Mouse (Mus musculus): ENCODE data around the gene Col25a1. TPM values are rescaled to one million over a fixed set of nuclear protein-coding genes. Genes with fewer than 3 reads are reported as not detected.

The Col25a1 gene
- polyA plus RNA-seq, 1 experiment from 2014 or later: 6.3 TPM

GRCm38 (mm10) chr3:130524367-130525137 lies 393.3 kb downstream of the Col25a1 start:
- Histone ChIP-seq H3K9me3 (ENCODE audit: control insufficient read depth, low read length) (no peaks in the 10 kb centered on the region), H3K27me3 (replicated peaks; ENCODE audit: control insufficient read depth, insufficient read depth, low read length) (no peaks in the 10 kb centered on the region), H3K27ac (ENCODE audit: low read depth, low read length) (no peak overlapping the region), H3K36me3 (ENCODE audit: control insufficient read depth, insufficient read depth, low read length) (no peaks in the 10 kb centered on the region), H3K4me2 (no peak overlapping the region), H3K4me3 (ENCODE audit: low read depth, low read length) (no peak overlapping the region), H3K4me1 (replicated peaks; ENCODE audit: control insufficient read depth, insufficient read depth, low read length) (no peaks in the 10 kb centered on the region), H3K9ac (ENCODE audit: low read depth, low read length) (no peak overlapping the region)
- no peak for ATAC-seq (replicated peaks; ENCODE audit: low FRiP score)
- 84% methylated on average over 16 of the region's 16 CpGs for WGBS
- no peak for DNase-seq (ENCODE audit: low spot score)

DNA sequence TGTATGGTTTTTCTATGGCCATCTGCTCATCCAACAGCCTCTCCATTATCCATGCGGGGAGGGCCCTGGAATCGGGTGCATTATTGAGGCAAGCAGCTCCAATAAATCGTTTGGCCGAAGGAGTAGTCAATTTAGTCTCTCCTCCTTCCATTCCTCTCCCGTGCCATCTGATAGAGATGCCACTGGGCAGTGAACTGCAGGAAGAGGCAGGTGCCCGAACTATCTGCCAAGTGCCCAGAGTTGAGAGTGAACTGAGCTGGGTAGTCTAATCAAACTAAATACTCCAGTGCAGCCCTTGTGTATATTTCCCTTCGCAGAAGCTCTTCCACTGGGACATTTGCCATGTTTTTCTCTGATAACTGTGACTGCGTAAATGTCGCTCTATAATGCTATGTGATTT lies 403.7 kb downstream of the Col25a1 start:
- 84% methylated on average over 9 of the region's 9 CpGs for WGBS
- no peak overlapping the region for H3K4me2 ChIP-seq
- no peak overlapping the region for H3K9ac ChIP-seq (ENCODE audit: low read depth, low read length)
- no peak for ATAC-seq (replicated peaks; ENCODE audit: low FRiP score)
- H3K4me1 ChIP-seq (replicated peaks; ENCODE audit: control insufficient read depth, insufficient read depth, low read length): no peaks in the 10 kb centered on the region
- DNase-seq (ENCODE audit: low spot score): no peak
- H3K27me3 ChIP-seq (replicated peaks; ENCODE audit: control insufficient read depth, insufficient read depth, low read length): no peaks in the 10 kb centered on the region
- no peak overlapping the region for H3K4me3 ChIP-seq (ENCODE audit: low read depth, low read length)
- no peaks in the 10 kb centered on the region for H3K36me3 ChIP-seq (ENCODE audit: control insufficient read depth, insufficient read depth, low read length)
- H3K27ac ChIP-seq (ENCODE audit: low read depth, low read length): no peak overlapping the region
- no peaks in the 10 kb centered on the region for H3K9me3 ChIP-seq (ENCODE audit: control insufficient read depth, low read length)

- DNase-seq (ENCODE audit: low spot score) (no peak), ATAC-seq (replicated peaks; ENCODE audit: low FRiP score) (no peak)
- Histone ChIP-seq H3K4me2 (no peak overlapping the region), H3K9me3 (ENCODE audit: control insufficient read depth, low read length) (no peaks in the 10 kb centered on the region), H3K27ac (ENCODE audit: low read depth, low read length) (no peak overlapping the region), H3K36me3 (ENCODE audit: control insufficient read depth, insufficient read depth, low read length) (no peaks in the 10 kb centered on the region), H3K4me3 (ENCODE audit: low read depth, low read length) (no peak overlapping the region), H3K27me3 (replicated peaks; ENCODE audit: control insufficient read depth, insufficient read depth, low read length) (no peaks in the 10 kb centered on the region), H3K4me1 (replicated peaks; ENCODE audit: control insufficient read depth, insufficient read depth, low read length) (no peaks in the 10 kb centered on the region), H3K9ac (ENCODE audit: low read depth, low read length) (no peak overlapping the region)
- 35% methylated on average over 1 of the region's 1 CpGs for WGBS
Observed at GRCm38 (mm10) chr3:130541541-130541940, 410.2 kb downstream of the Col25a1 start.

DNA sequence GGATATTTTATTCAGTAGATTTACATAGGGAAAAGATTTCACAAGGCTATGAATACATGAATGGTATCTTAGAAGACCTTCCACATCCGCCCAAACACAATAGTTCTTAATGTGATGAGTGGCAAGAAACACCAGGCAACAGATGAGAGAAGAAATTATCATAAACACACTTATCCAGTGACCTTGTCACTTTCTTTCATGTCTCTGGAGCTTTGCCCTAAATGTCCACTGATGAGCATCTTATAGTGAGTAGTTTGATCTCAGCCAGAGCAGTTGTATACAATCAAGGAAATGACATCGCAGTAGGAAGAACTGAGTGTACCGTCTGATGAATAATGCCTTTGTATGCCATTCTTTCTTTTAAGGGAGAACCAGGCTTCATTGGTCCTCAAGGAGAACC lies 414.7 kb downstream of the Col25a1 start:
- DNase-seq (ENCODE audit: low spot score): no peak
- 90% methylated on average over 3 of the region's 3 CpGs for WGBS
- Histone ChIP-seq H3K4me1 (replicated peaks; ENCODE audit: control insufficient read depth, insufficient read depth, low read length) (no peaks in the 10 kb centered on the region), H3K27me3 (replicated peaks; ENCODE audit: control insufficient read depth, insufficient read depth, low read length) (no peaks in the 10 kb centered on the region), H3K4me3 (ENCODE audit: low read depth, low read length) (no peak overlapping the region), H3K9me3 (ENCODE audit: control insufficient read depth, low read length) (no peaks in the 10 kb centered on the region), H3K36me3 (ENCODE audit: control insufficient read depth, insufficient read depth, low read length) (no peaks in the 10 kb centered on the region), H3K9ac (ENCODE audit: low read depth, low read length) (no peak overlapping the region), H3K4me2 (no peak overlapping the region), H3K27ac (ENCODE audit: low read depth, low read length) (no peak overlapping the region)
- no peak for ATAC-seq (replicated peaks; ENCODE audit: low FRiP score)

GRCm38 (mm10) chr3:130549066-130549465 lies 417.8 kb downstream of the Col25a1 start:
- ATAC-seq (replicated peaks; ENCODE audit: low FRiP score): no peak
- Histone ChIP-seq H3K27me3 (replicated peaks; ENCODE audit: control insufficient read depth, insufficient read depth, low read length) (no peaks in the 10 kb centered on the region), H3K4me1 (replicated peaks; ENCODE audit: control insufficient read depth, insufficient read depth, low read length) (no peaks in the 10 kb centered on the region), H3K4me3 (ENCODE audit: low read depth, low read length) (no peak overlapping the region), H3K9ac (ENCODE audit: low read depth, low read length) (no peak overlapping the region), H3K9me3 (ENCODE audit: control insufficient read depth, low read length) (no peaks in the 10 kb centered on the region), H3K4me2 (no peak overlapping the region), H3K27ac (ENCODE audit: low read depth, low read length) (no peak overlapping the region), H3K36me3 (ENCODE audit: control insufficient read depth, insufficient read depth, low read length) (no peaks in the 10 kb centered on the region)
- DNase-seq (ENCODE audit: low spot score): no peak
- 77% methylated on average over 7 of the region's 7 CpGs for WGBS

- Histone ChIP-seq H3K27ac (ENCODE audit: low read depth, low read length) (no peak overlapping the region), H3K36me3 (ENCODE audit: control insufficient read depth, insufficient read depth, low read length) (no peaks in the 10 kb centered on the region), H3K4me1 (replicated peaks; ENCODE audit: control insufficient read depth, insufficient read depth, low read length) (no peaks in the 10 kb centered on the region), H3K4me3 (ENCODE audit: low read depth, low read length) (no peak overlapping the region), H3K27me3 (replicated peaks; ENCODE audit: control insufficient read depth, insufficient read depth, low read length) (no peaks in the 10 kb centered on the region), H3K9ac (ENCODE audit: low read depth, low read length) (no peak overlapping the region), H3K4me2 (no peak overlapping the region), H3K9me3 (ENCODE audit: control insufficient read depth, low read length) (no peaks in the 10 kb centered on the region)
- DNase-seq (ENCODE audit: low spot score): no peak
- 46% methylated on average over 1 of the region's 1 CpGs for WGBS
- no peak for ATAC-seq (replicated peaks; ENCODE audit: low FRiP score)
Observed at GRCm38 (mm10) chr3:130556263-130556662, 425.0 kb downstream of the Col25a1 start.

DNA sequence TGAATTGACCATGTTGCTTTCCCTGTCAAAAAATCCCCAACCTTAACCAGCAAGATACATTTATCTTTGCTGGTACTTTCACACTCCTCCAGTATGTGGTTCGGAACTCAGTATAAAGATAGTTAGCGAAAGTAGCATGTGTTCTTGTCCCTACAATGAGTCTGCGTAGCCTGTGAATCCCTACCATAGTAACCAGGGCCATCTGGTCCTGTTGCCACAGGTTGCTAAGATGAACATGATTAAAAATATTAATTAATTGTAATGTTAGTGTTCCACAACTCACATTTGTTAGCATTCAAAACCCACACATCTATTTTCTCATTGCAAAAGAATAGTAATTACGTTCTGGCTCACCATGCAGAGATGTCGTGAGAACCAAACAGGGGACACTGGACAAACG lies 434.3 kb downstream of the Col25a1 start:
- no peak overlapping the region for H3K4me2 ChIP-seq
- ATAC-seq (replicated peaks; ENCODE audit: low FRiP score) (no peak), DNase-seq (ENCODE audit: low spot score) (no peak)
- H3K9me3 ChIP-seq (ENCODE audit: control insufficient read depth, low read length): no peaks in the 10 kb centered on the region
- no peaks in the 10 kb centered on the region for H3K36me3 ChIP-seq (ENCODE audit: control insufficient read depth, insufficient read depth, low read length)
- no peaks in the 10 kb centered on the region for H3K27me3 ChIP-seq (replicated peaks; ENCODE audit: control insufficient read depth, insufficient read depth, low read length)
- H3K9ac ChIP-seq (ENCODE audit: low read depth, low read length): no peak overlapping the region
- H3K27ac ChIP-seq (ENCODE audit: low read depth, low read length): no peak overlapping the region
- H3K4me1 ChIP-seq (replicated peaks; ENCODE audit: control insufficient read depth, insufficient read depth, low read length): no peaks in the 10 kb centered on the region
- WGBS: 85% methylated on average over 6 of the region's 6 CpGs
- no peak overlapping the region for H3K4me3 ChIP-seq (ENCODE audit: low read depth, low read length)

DNA sequence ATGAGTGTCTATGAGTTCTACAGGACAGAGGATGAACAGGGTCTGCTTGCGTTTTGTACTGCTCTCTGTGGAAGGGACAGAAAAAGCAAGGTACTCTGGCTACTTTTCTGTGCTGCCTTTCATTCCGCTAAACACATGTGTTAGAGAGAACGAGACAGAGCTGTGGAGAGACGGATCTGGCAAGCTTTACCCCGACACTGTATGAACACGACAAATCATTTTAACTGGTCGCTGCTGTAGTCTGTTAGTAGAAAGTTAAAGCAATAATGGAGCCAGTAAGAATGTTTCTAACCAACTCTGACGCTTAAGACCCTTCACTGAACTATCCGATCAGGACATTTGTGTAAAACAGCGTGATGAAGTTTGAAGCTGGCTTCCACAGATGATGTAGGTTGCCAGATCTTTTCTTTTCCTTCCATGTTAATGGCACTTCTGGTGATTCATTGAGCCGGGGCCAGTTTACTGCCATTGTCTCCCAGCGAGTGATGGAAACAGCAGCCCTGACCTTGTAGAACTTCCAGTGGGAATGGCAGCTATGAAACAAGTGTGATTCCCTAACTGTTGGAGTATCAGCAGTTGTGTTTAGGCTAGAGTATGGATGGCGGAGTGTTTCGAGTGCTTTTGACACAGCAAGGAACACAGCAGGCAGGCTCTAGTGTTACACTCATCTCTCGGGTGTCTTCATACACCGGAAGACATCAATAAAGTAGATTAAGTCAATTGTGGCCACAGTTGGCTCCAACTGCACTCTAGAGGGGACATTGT lies 437.2 kb downstream of the Col25a1 start:
- H3K27me3 ChIP-seq (replicated peaks; ENCODE audit: control insufficient read depth, insufficient read depth, low read length): no peaks in the 10 kb centered on the region
- no peak overlapping the region for H3K27ac ChIP-seq (ENCODE audit: low read depth, low read length)
- H3K4me1 ChIP-seq (replicated peaks; ENCODE audit: control insufficient read depth, insufficient read depth, low read length): no peaks in the 10 kb centered on the region
- no peaks in the 10 kb centered on the region for H3K9me3 ChIP-seq (ENCODE audit: control insufficient read depth, low read length)
- no peak overlapping the region for H3K4me3 ChIP-seq (ENCODE audit: low read depth, low read length)
- no peak for DNase-seq (ENCODE audit: low spot score)
- WGBS: 81% methylated on average over 16 of the region's 16 CpGs
- H3K4me2 ChIP-seq: no peak overlapping the region
- no peak overlapping the region for H3K9ac ChIP-seq (ENCODE audit: low read depth, low read length)
- no peak for ATAC-seq (replicated peaks; ENCODE audit: low FRiP score)
- H3K36me3 ChIP-seq (ENCODE audit: control insufficient read depth, insufficient read depth, low read length): no peaks in the 10 kb centered on the region

DNA sequence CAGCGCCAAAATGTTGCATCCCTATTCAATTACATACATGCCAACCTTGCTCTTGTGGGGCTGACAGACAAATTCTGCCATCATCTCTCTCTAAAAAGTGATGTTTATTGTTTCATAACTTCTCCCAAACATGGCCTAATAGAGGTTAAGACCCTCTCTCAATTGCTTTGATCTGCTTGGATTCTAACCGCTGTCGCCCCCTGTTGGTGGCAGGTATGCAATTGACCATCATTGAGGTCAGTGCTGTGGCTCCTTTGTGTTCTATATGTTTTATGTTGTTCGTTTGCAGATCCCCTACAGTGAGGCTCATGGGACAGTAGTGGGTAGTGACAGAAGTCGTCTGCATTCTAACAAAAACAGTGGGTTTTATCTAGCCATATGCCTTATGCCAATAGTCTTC lies 441.9 kb downstream of the Col25a1 start:
- no peak overlapping the region for H3K4me2 ChIP-seq
- H3K36me3 ChIP-seq (ENCODE audit: control insufficient read depth, insufficient read depth, low read length): no peaks in the 10 kb centered on the region
- H3K9ac ChIP-seq (ENCODE audit: low read depth, low read length): no peak overlapping the region
- DNase-seq (ENCODE audit: low spot score) (no peak), ATAC-seq (replicated peaks; ENCODE audit: low FRiP score) (no peak)
- no peaks in the 10 kb centered on the region for H3K4me1 ChIP-seq (replicated peaks; ENCODE audit: control insufficient read depth, insufficient read depth, low read length)
- H3K4me3 ChIP-seq (ENCODE audit: low read depth, low read length): no peak overlapping the region
- no peak overlapping the region for H3K27ac ChIP-seq (ENCODE audit: low read depth, low read length)
- 67% methylated on average over 5 of the region's 5 CpGs for WGBS
- no peaks in the 10 kb centered on the region for H3K27me3 ChIP-seq (replicated peaks; ENCODE audit: control insufficient read depth, insufficient read depth, low read length)
- H3K9me3 ChIP-seq (ENCODE audit: control insufficient read depth, low read length): no peaks in the 10 kb centered on the region; the same call in 1 of the 2 replicates
